16 mouse cellular contexts compared by ENCODE assay signal in the genomic region with DNA sequence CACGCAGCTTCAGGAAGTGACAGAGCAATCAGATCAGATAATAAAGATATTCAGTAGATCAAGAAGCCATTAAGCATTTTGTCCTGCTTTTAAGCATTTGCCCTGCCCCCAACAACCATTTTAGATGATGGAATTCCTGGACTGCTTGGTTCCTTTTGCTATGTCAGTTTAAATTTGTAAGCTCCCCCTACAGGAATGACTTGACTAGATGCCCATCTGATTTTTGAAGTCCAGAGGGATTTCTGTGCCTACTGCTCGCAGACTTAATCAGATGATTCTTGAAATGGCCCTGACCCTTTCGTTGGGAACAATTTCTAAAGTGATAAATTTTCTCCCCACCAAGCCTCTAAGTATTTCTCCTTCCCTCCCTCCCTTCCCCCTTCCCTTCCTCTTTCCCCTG. TPM values are rescaled to one million over a fixed set of nuclear protein-coding genes. Genes with fewer than 3 reads are reported as not detected.
DNase-seq lines count a peak whose midpoint lies in the region; TF ChIP-seq lines count a peak whose summit lies in the region.
"Had no signal": no experiment of that assay in that cellular context is flagged by ENCODE, and none has a peak within 500 bp of the region (broad histone marks: within the 10 kb centered on the region; RNA-seq: fewer than 3 reads in every experiment).

No protein-coding gene starts in this region.

- WGBS in heart, embryonic 10.5 days, result 33% methylated on average over 3 of the region's 3 CpGs

- peak; percentile 62 for TF ChIP-seq CTCF in layer of hippocampus, adult 2 months (conservative IDR thresholded peaks at IDR 0.05)

- intact Hi-C loops in heart, postnatal 10 days (cut with DNase I), result no loop called here
- intact Hi-C loops in left cerebral cortex, postnatal 4 days (cut with DNase I), result no loop called here

- H3K4me1 ChIP-seq in heart, embryonic 10.5 days, result peaks cover 28% of the 10 kb centered on the region

- no peak overlapping the region for H3K4me3 ChIP-seq in heart, embryonic 10.5 days
- no peak overlapping the region; the same call in 1 of the 2 replicates for H3K4me3 ChIP-seq in layer of hippocampus, adult 2 months
- H3K4me3 ChIP-seq: embryonic facial prominence, embryonic 10.5 days; limb, embryonic 12.5 days had no signal

- no peak for DNase-seq in heart, embryonic 10.5 days (ENCODE audit: low spot score)
- DNase-seq in heart, postnatal 10 days, result no peak
- DNase-seq in layer of hippocampus, adult 2 months (ENCODE audit: low spot score in 2 of 2), result no peak
- DNase-seq in layer of hippocampus, postnatal 10 days (ENCODE audit: low spot score in 2 of 2), result no peak
- DNase-seq in MN1 (ENCODE audit: low spot score), result peak; percentile 65
- DNase-seq in fat pad, adult 2 months (ENCODE audit: extremely low read depth, low read depth, low spot score), result peak; percentile 80
- DNase-seq in left cerebral cortex, postnatal 4 days, result no peak
- no peak for DNase-seq in right cerebral cortex, adult 18-20 months
- DNase-seq: cerebellum, adult 11 months; right cerebral cortex, postnatal 14 days; thymus, adult 18-20 months had no signal

- H3K27me3 ChIP-seq in heart, embryonic 10.5 days (ENCODE audit: insufficient read depth, poor library complexity, severe bottlenecking), result no peaks in the 10 kb centered on the region
- H3K27me3 ChIP-seq: CH12.LX; limb, embryonic 12.5 days had no signal

- no peaks in the 10 kb centered on the region for H3K9me3 ChIP-seq in heart, embryonic 10.5 days
- H3K9me3 ChIP-seq: embryonic facial prominence, embryonic 10.5 days; limb, embryonic 12.5 days had no signal

- peak overlapping the region; percentile 29 for H3K27ac ChIP-seq in heart, embryonic 10.5 days
- H3K27ac ChIP-seq in layer of hippocampus, adult 2 months, result peak overlapping the region; percentile 82
- H3K27ac ChIP-seq: embryonic facial prominence, embryonic 10.5 days; limb, embryonic 12.5 days had no signal

- H3K36me3 ChIP-seq in heart, embryonic 10.5 days, result no peaks in the 10 kb centered on the region
- H3K36me3 ChIP-seq: embryonic facial prominence, embryonic 10.5 days; limb, embryonic 12.5 days had no signal

RNA-seq across cellular contexts. Expression of a gene that starts 1.9 kb away (rescaled TPM):
- 0.70 and 0.73 TPM in 2 replicates for polyA plus RNA-seq in heart, embryonic 10.5 days (2016; fragmentation: Nextera tagmentation; extraction: Ambion mirVana)
- not detected for total RNA-seq in heart, postnatal 10 days (2021)
- total RNA-seq in layer of hippocampus, adult 2 months (2021), result 1 to 10 TPM in 1 of 2 experiments, under 1 TPM in 1; 0.37 to 1.1 TPM
- total RNA-seq in layer of hippocampus, postnatal 10 days (2021), result under 1 TPM in 1 of 2 experiments, not detected in 1; 0.47 TPM
- total RNA-seq in left cerebral cortex, postnatal 4 days (2021), result not detected
- polyA plus RNA-seq: embryonic facial prominence, embryonic 10.5 days; forebrain, embryonic 14.5 days; neural tube, embryonic 11.5 days had no signal

RNA-seq across cellular contexts. Expression of a gene that starts 1.9 kb away (rescaled TPM):
- polyA plus RNA-seq in heart, embryonic 10.5 days (2016; fragmentation: Nextera tagmentation; extraction: Ambion mirVana), result not detected in 2 replicates
- total RNA-seq in heart, postnatal 10 days (2021), result under 1 TPM in 1 of 2 experiments, not detected in 1; 0.26 TPM
- 1 to 10 TPM in 1 of 2 experiments, under 1 TPM in 1; 0.82 to 1.2 TPM for total RNA-seq in layer of hippocampus, adult 2 months (2021)
- total RNA-seq in layer of hippocampus, postnatal 10 days (2021), result 1 to 10 TPM in 1 of 2 experiments, under 1 TPM in 1; 0.34 to 1.1 TPM
- under 1 TPM; 0.28 to 0.36 TPM for total RNA-seq in left cerebral cortex, postnatal 4 days (2021)
- polyA plus RNA-seq: embryonic facial prominence, embryonic 10.5 days; limb, embryonic 12.5 days had no signal

RNA-seq across cellular contexts. Expression of a gene that starts 59.9 kb away (rescaled TPM):
- 2.0 and 3.4 TPM in 2 replicates for polyA plus RNA-seq in heart, embryonic 10.5 days (2016; fragmentation: Nextera tagmentation; extraction: Ambion mirVana)
- 1 to 10 TPM in 1 of 2 experiments, under 1 TPM in 1; 0.69 to 1.3 TPM for total RNA-seq in heart, postnatal 10 days (2021)
- 1 to 10 TPM in 1 of 2 experiments, under 1 TPM in 1; 0.98 to 1.2 TPM for total RNA-seq in layer of hippocampus, adult 2 months (2021)
- total RNA-seq in layer of hippocampus, postnatal 10 days (2021), result 1 to 10 TPM; 1.2 to 1.6 TPM
- under 1 TPM; 0.56 to 0.64 TPM for total RNA-seq in left cerebral cortex, postnatal 4 days (2021)

Comparison
In these comparisons a context has a peak if more than half of its experiments do, and no peak if none do; other contexts are left out.
1. DNase-seq: peak in MN1 (single experiment) and fat pad, adult 2 months (single experiment); none in heart, embryonic 10.5 days (single experiment), heart, postnatal 10 days (0 of 2), layer of hippocampus, adult 2 months (0 of 2), layer of hippocampus, postnatal 10 days (0 of 2), left cerebral cortex, postnatal 4 days (single experiment) and right cerebral cortex, adult 18-20 months (single experiment).